Mouse (Mus musculus) erythroblast, adult 5-6 weeks (primary cell): Measurements from ENCODE around the gene Chd3. TPM values are rescaled to one million over a fixed set of nuclear protein-coding genes. Genes with fewer than 3 reads are reported as not detected.

ENCODE experiments used
- ATAC-seq: replicated peaks from 2 replicates; pipeline ENCODE4 v1.8.0; 2016; ENCODE audit warnings: moderate number of reproducible peaks, mild to moderate bottlenecking, moderate TSS enrichment, inconsistent platforms; ENCODE audit not compliant: poor library complexity, low FRiP score, severe bottlenecking
- total RNA-seq, 2 experiments: library from RNA; stranded (forward) in 1 of 2; stranded (reverse) in 1 of 2; fragments of 150-400 nt in 1 of 2; fragments of 200-764, 138-1000 nt in 1 of 2; gene quantifications; 2 replicates each; pipeline versions ENCODE4 v1.2.3 to v1.2.4; 2015 to 2017; ENCODE audit warnings: low replicate concordance in 2 of 2

The Chd3 gene
- total RNA-seq, 2 experiments from 2014 or later = 7.9 to 16.8 TPM

GRCm38 (mm10) chr11:69367616-69368355, 1.4 kb downstream of the Chd3 start:
- ATAC-seq = no peak

GRCm38 (mm10) chr11:69366855-69367615, 2.2 kb downstream of the Chd3 start:
- no peak for ATAC-seq

- peak; percentile 65 for ATAC-seq
Measured at GRCm38 (mm10) chr11:69366157-69366854, 2.9 kb downstream of the Chd3 start.

GRCm38 (mm10) chr11:69365722-69366121, 3.5 kb downstream of the Chd3 start:
- ATAC-seq = no peak

- no peak for ATAC-seq
Measured at GRCm38 (mm10) chr11:69364910-69365309, 4.3 kb downstream of the Chd3 start.

- ATAC-seq = no peak
Measured at GRCm38 (mm10) chr11:69364376-69364775, 4.8 kb downstream of the Chd3 start.

- ATAC-seq = no peak
Measured at GRCm38 (mm10) chr11:69362479-69362878, 6.7 kb downstream of the Chd3 start.

GRCm38 (mm10) chr11:69362021-69362420, 7.2 kb downstream of the Chd3 start:
- ATAC-seq = no peak

- no peak for ATAC-seq
Measured at GRCm38 (mm10) chr11:69357690-69358089, 11.5 kb downstream of the Chd3 start.

- ATAC-seq = no peak
Measured at GRCm38 (mm10) chr11:69356544-69356943, 12.7 kb downstream of the Chd3 start.

- ATAC-seq = no peak
Measured at GRCm38 (mm10) chr11:69346441-69346840, 22.8 kb downstream of the Chd3 start.

- ATAC-seq = peak; percentile 42; the same call in 1 of the 2 replicates
Measured at GRCm38 (mm10) chr11:69340161-69341131, 28.8 kb downstream of the Chd3 start, which contains the start of gene Rnf227. Gene Rnf227 (plus strand): TSS chr11:69340461.

GRCm38 (mm10) chr11:69334796-69335195, 34.4 kb downstream of the Chd3 start:
- ATAC-seq = no peak

- no peak for ATAC-seq
Measured at GRCm38 (mm10) chr11:69333922-69334321, 35.3 kb downstream of the Chd3 start.

- ATAC-seq = no peak
Measured at GRCm38 (mm10) chr11:69332713-69333253, 36.4 kb downstream of the Chd3 start.

- ATAC-seq = peak; percentile 80
Measured at GRCm38 (mm10) chr11:69331929-69332405, 37.2 kb downstream of the Chd3 start.

GRCm38 (mm10) chr11:69331152-69331551, 38.1 kb downstream of the Chd3 start:
- no peak for ATAC-seq

- ATAC-seq = no peak
Measured at GRCm38 (mm10) chr11:69328517-69328916, 40.7 kb downstream of the Chd3 start.

- no peak for ATAC-seq
Measured at GRCm38 (mm10) chr11:69327648-69328047, 41.6 kb downstream of the Chd3 start.
